Mouse (Mus musculus): ENCODE results near the gene Cers3.

The Cers3 gene

DNA sequence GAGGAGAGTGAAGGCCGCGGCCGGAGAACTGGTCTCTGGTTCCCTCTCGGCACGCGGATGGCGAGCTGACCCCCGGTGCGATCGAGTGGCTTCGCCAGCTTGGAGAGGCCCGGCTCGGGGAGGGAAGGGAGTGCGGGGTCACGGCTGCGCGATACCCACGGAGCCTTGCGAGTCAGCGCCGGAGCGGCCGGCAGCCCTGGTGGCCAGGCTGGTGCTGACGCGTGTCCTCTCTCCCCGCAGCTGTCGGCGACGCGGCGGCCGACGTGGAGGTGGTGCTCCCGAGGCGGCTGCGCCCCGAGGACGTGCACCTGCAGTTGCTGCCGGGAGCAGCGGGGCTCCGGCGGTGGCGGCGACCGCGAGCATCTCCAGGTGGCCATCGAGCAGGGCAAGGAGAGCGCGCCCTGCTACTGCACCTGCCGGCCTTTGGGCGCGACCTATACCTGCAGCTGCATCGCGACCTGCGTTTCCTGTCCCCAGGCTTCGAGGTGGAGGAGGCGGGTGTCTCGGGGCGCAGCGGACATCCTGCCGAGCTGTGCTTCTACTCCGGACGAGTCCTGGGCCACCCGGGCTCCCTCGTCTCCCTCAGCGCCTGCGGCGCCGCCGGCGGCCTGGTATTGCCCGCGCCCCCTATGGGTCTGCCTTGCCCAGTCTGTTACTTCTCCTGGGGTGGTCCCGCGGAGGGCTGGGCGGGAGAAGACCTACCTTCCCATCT lies 96.9 kb downstream of the Cers3 start:
- peak; percentile 30 for DNase-seq (ENCODE audit: low spot score)

DNA sequence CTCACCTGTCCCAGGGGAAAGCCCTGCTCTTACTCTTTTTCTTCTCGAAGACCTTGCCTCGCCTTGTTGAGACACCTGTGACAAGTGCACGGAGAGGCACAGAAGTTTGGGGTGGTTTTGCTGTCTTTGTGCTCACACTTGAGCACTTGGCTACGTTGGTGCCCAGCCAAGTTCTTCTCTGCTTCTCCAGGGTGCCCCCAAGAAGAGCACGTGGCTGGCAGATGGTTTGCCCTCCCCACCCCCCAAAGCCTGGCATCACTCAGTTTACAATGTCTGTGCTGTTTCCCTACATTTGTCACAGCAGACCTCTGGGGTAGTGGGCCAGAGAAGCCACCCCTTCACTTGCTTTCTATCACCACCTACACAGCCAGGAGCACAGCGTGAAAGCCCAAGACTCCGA lies 97.9 kb downstream of the Cers3 start:
- no peak for DNase-seq (ENCODE audit: low spot score)

DNA sequence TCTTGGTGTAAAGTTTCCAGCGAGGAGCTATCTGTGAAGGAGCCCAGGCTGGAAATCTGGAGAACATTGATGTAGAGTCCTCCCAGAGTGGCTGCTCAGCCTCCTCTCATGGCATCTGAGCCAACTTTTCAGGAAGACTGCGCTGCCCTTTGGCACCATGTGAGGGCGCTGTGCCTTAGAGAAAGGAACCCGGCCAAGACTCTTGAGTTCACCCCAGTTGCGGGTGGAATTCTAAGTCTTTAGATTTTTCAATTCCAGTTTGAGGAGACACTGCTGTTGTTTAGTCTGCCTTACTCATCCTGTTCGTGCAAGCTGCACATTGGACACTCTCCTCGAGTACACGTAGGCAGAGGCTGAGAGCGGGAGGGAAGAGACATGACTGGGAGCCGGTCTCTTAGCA lies 98.7 kb downstream of the Cers3 start:
- DNase-seq (ENCODE audit: low spot score): peak; percentile 88

DNA sequence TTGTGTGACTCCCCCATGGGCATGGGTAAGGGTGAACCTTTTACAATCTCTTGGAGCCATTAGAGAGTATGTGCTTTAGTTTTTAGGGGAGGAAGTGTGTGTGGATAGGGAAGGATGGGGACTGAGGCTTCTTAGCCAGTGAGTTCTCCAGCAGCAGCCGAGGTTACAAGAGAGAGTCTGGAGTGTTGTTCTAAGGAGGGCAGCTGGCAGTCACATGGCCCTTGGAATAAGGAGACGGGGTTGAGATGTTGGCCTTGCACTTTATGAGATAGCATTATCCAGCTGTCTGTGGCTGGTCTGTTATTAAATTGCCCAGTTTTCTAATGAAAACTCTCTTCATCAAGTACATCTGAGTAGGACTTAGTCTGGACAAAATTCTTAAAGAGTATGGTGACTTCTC lies 100.5 kb downstream of the Cers3 start:
- no peak for DNase-seq (ENCODE audit: low spot score)

DNA sequence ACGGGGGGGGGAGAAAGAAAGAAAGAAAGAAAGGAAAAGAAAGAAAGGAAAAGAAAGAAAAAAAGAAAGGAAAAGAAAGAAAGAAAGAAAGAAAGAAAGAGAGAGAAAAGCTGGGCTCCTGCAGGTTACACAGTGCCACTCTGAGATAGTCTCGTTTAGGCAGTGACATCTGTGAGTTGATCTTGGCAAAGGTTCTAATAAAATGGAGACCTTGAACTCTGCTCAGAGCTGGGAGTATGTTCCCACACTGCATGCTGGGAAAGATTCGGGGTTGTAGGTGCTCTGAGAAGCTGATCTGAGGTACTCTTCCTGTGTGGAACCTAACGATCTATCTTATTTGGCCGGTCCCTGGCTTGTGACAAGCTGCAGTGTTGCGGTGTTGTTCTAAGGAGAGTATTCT lies 103.3 kb downstream of the Cers3 start:
- DNase-seq (ENCODE audit: low spot score): no peak

DNA sequence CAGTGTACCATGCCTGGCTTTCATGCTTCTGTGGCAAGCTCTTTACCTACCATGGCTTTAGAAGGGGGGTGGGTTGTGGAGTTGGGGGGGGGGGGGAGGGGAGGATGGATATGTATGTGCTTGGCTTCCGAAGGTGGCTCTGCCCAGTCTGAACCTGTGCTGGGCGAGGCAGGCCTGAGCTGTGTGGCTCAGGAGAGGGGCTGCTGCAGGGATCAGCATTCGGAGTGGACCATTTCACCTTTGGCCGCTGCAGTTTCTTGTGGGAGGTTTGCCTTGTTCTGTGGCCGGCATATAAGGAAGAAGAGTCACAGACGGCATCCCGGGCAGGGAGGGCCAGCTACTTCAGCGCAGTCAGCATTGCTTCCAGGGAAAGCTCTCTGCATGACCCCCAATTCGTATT lies 104.0 kb downstream of the Cers3 start:
- no peak for DNase-seq (ENCODE audit: low spot score)

DNA sequence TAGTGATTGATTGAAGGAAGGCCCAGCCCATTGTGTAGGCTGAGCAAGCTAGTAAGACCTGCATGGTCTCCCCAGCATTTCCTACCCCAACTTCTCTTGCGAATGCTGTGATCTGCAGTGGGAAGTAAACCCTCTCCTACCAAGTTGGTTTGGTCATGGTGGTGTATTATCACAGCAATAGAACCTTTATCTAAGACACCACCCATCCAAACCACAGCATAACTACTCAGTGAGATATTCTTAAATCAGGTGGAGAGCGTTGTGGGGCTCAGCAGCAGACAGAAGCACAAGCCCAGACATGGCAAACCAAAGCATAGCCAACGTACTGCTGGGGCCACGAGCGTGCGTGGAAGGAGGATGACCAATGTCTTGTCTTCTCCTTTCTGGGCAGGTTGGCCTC lies 106.0 kb downstream of the Cers3 start:
- no peak for DNase-seq (ENCODE audit: low spot score)

DNA sequence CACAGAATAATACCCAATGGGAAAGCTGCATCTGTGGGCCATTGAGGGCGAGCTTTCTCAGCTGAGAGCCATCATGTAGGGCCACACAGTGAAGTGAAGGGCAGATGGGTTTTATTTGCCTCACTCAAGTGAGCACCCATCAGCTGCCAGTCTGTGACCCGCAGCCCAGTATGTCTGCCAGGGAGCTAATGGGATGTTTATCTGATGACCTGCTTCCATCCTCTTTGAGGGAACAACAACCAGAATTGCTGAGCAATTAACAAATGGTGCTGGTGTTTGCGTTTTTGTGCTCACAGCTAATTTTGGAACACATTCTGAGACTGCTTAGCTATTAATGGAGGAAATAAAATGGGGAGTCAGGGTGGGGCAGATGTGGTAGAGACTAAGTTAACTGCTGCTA lies 108.9 kb downstream of the Cers3 start:
- DNase-seq (ENCODE audit: low spot score): no peak

DNA sequence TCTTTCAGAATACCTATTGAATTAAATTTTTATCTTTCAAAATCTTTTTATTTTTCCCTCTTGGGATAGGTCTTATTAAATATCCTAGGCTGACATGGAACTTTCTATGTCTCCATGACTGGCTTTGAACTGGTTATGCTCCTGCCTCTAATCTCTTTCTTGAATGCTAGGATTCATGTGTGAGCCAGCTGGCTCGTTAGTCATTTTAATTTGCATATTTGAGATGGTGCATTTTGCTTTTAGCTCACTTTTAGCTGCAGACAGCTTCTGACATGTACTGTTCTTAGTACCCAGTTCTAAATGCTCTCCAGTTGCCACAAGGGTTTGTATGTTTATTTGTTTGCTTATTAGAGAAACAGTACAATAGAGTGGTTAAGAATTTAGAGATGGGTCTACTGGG lies 114.3 kb downstream of the Cers3 start:
- DNase-seq (ENCODE audit: low spot score): no peak

DNA sequence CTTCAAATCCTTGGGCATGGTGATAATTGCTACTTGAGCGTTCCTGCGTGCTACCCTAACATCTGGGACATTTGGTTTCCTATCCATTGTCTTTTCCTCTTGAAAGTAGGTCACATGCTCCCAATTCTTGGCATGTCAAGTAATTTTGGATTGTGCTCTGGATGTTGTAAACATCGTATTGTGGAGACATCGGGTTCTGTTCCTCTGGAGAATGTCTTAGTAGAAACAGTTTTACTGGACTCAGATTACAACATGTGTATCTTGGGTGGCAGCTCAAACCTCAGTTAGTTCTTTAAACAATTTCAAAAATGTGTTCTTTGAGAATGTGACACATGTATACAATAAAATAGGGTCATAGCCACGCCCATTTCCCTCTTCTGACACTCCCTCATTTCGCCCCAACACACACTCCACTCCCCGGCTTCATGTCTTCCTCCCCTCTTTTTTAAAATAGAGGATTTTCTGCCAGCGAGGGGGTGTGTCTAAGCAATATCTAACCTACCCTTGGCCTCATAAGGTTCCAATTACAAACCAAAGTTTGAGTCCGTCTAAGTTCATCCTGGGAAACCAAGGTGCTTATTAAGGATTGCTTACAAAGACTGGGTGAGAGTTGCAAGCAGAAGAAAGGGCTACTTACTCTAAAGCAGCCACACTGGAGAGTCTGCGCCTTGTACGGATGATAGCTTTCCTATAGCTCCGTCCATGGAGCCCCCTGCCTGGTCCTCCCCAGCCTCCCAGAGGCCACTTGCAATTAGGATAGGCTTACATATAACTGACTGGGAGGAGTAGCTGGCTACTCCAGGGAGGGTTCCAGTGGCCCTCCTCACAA lies 115.2 kb downstream of the Cers3 start:
- DNase-seq (ENCODE audit: low spot score): no peak

DNA sequence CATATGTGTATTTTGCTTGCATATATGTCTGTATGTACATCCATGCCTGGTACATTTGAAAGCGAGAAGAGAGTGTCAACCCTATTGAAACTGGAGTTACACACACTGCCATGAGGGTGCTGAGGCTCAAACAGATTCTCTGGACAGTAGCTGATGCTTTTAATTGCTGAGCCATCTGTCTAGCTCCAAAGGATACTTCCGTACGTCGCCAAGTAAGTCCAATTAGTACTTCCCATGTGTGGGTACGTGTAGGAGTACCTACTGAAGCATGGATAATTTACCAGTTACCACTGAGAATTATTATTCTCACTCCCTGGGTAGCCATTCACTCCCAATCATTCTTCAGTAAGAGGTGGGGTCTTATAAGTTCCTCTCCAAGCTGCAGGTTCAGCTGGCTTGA lies 115.9 kb downstream of the Cers3 start:
- no peak for DNase-seq (ENCODE audit: low spot score)

DNA sequence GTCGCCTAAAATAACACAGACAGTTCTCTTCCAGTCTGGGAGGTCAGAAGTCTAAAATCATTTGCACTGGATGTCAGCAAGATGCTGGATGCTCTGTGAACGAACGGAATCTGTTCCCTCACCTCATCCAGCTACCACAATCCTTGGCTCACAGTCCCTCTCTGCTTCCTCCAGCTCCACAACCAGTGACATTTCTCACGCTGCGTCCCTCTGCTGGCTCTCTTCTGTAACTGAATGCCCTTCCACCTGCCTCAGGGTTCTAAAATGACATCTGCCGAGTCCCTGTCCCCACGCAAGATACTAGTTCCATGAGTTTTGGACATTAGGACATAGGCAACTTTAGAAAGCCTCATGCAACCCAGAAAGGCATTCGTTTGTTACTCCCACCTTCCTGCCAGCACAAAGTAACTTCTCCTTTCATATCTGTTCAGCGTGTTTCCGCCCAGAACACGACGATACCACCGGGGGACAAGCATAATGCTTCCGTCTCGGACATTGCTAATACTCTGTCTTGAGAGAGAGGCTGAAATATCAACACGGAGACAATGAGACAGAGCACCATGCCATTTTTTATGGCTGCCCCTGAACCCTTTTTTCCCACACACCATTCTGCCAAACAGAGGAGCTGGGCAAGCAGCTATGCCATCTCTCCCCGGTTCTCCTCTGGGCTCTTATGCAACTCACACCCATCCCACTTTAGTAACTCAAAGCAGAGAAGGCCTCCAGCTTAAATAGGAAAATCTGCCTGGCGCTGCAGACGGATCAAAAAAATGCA lies 123.8 kb downstream of the Cers3 start:
- DNase-seq (ENCODE audit: low spot score): no peak

DNA sequence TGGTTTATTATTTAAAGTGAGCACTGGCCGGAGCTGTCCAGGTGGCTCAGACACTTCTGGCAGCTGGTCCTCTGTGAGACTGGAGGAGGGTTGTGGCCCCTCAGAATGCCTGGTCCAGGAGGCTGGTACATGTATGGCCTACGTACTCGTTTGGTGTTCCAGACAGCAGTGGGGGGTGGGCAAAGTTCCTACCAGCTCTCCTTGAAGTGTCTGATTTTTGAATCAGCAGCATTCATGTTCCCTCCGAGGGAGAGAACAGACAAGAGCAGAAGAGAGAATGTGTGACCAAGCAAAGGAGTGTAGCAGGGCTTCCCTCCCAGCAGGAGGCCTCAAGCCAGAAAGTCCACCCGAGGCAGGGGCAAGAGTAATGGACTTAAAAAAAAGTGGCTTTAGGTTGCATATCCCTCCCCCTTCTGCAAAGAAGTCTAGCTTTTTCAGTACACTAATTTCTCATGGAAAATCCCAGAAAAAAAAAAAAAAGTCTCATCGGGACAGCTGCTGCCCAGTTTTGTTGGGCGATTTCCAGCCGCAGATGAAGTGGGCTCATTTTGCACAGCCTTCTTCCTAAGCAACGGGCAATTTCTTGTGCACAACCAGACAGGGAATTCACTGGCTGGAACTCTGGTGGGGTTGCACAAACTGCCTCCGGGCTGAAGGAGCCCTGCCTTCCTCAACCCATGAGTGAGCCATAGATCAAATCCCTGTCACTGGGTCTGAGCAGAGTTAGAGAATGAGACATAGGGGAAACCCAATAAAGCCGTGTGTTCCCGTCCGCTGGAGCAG lies 124.6 kb downstream of the Cers3 start:
- DNase-seq (ENCODE audit: low spot score): no peak

DNA sequence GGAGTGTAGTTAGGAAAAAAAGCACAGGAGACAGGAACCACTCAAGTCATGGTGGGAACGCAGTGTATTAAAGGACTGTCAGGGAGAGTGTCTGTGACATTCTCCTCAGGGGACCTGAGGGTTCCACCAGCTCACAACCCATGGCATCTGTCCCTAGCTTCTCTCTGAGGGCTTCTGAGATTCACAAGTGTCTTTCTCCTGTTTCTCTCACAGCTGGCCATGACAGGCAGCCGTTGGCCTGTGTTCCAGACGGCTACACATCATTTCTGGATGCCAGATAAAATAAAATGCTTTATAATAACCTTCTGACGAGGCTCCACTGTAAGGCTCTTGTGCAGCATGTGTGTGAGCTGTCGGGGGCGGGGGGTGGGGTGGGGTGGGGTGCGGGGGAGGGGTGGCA lies 128.2 kb downstream of the Cers3 start:
- DNase-seq (ENCODE audit: low spot score): no peak

DNA sequence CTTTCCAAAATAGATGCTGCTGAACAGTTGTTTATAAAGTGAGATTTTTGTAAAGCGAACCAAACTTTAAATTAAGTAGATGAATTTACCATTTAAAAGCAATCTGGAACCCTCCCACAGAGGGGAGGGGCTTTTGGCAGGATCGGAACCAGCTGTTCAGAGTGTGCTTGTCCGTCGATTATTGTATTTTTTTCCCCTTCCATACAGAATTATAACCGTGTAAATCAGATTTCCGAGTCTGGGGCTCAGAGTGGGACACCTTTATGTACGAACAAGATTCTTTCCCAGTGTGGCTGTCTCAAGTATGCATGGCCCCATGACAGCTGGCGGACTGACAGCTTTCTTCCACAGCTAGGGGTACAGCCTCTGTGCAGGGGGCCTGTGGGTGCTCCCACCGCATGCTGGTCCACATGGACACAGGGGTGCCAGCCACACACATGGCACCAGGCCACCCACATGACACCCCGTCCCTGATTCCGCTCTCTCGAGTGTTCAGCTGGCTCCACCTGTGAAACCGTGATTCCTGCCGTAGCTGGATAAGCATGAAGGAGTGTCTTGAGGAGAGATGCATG lies 128.7 kb downstream of the Cers3 start:
- DNase-seq (ENCODE audit: low spot score): no peak

DNA sequence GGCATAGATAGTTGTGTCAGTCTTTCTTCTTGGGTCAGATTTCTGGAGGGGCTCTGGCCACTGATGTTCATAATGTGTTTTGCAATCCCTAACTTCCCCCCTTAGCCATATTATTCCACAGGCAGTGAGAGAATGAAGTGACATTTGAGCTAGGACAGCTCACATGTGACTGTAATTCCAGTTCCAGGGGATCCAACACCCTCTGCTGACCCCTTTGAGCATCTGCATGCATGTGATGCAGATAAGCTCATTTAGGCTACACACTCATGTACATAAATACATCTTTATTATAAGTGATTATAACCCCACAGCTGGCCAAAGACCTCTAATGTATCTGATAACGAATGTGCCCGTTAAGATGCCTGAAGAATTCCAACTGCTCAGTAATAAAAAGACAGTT lies 129.9 kb downstream of the Cers3 start:
- no peak for DNase-seq (ENCODE audit: low spot score)

Measured in ovary, postnatal 14 days (tissue).